ENCODE assay signal across 8 mouse cellular contexts in genomic region chr14:78668291-78668690, GRCm38 (mm10).
DNase-seq lines count a peak whose midpoint lies in the region; ATAC-seq lines count a peak whose summit lies in the region.

No protein-coding gene starts in this region.

- H3K36me3 ChIP-seq in forebrain, embryonic 14.5 days (ENCODE audit: control insufficient read depth, insufficient read depth, low read length), result no peaks in the 10 kb centered on the region
- no peaks in the 10 kb centered on the region for H3K36me3 ChIP-seq in hindbrain, embryonic 13.5 days

- no peak overlapping the region for H3K9ac ChIP-seq in forebrain, embryonic 14.5 days (ENCODE audit: low read length)
- H3K9ac ChIP-seq in hindbrain, embryonic 13.5 days, result no peak overlapping the region

- H3K4me1 ChIP-seq in forebrain, embryonic 14.5 days (ENCODE audit: control insufficient read depth, insufficient read depth, low read length), result no peaks in the 10 kb centered on the region
- no peaks in the 10 kb centered on the region for H3K4me1 ChIP-seq in hindbrain, embryonic 13.5 days (replicated peaks)

- WGBS in forebrain, embryonic 14.5 days, result 23% methylated on average over 6 of the region's 6 CpGs
- WGBS in hindbrain, embryonic 13.5 days, result 18% methylated on average over 6 of the region's 6 CpGs

- no peaks in the 10 kb centered on the region for H3K27me3 ChIP-seq in forebrain, embryonic 14.5 days (replicated peaks; ENCODE audit: control insufficient read depth, insufficient read depth, low read length)
- H3K27me3 ChIP-seq in hindbrain, embryonic 13.5 days, result no peaks in the 10 kb centered on the region

- DNase-seq in MN1 (ENCODE audit: low spot score), result peak; percentile 74
- DNase-seq in c-Kit-positive CD71-positive TER-119-negative erythroid progenitor cells, embryonic 14.5 days (ENCODE audit: low read depth), result peak; percentile 63
- peak; percentile 89 for DNase-seq in forebrain, embryonic 14.5 days (ENCODE audit: low spot score)
- DNase-seq in layer of hippocampus, postnatal 14 days (ENCODE audit: low spot score in 2 of 2), result peak; percentile 74 to 91
- peak; percentile 88 to 89 for DNase-seq in right cerebral cortex, adult 2 months (ENCODE audit: low spot score in 2 of 2)
- DNase-seq in urinary bladder, postnatal 36 days (ENCODE audit: low spot score in 2 of 2), result peak; percentile 48 to 63

- H3K9me3 ChIP-seq in forebrain, embryonic 14.5 days (replicated peaks; ENCODE audit: control insufficient read depth, low read length), result no peaks in the 10 kb centered on the region
- H3K9me3 ChIP-seq in hindbrain, embryonic 13.5 days, result no peaks in the 10 kb centered on the region

- H3K4me3 ChIP-seq in forebrain, embryonic 14.5 days (ENCODE audit: low read depth, low read length), result no peak overlapping the region
- H3K4me3 ChIP-seq in hindbrain, embryonic 13.5 days, result no peak overlapping the region

- no peak overlapping the region for H3K27ac ChIP-seq in forebrain, embryonic 14.5 days (ENCODE audit: low read depth, low read length)
- H3K27ac ChIP-seq in hindbrain, embryonic 13.5 days, result no peak overlapping the region

- H3K4me2 ChIP-seq in forebrain, embryonic 14.5 days (ENCODE audit: low read length), result no peak overlapping the region
- H3K4me2 ChIP-seq in hindbrain, embryonic 13.5 days, result no peak overlapping the region

- ATAC-seq in forebrain, embryonic 14.5 days, result peak; percentile 88
- peak; percentile 79 for ATAC-seq in hindbrain, embryonic 13.5 days (ENCODE audit: low FRiP score)
- ATAC-seq in megakaryocyte, adult 5-6 weeks (ENCODE audit: poor library complexity, severe bottlenecking), result peak; percentile 94
